Mouse (Mus musculus): ENCODE data around the gene Rhbg.

Gene Rhbg

DNA sequence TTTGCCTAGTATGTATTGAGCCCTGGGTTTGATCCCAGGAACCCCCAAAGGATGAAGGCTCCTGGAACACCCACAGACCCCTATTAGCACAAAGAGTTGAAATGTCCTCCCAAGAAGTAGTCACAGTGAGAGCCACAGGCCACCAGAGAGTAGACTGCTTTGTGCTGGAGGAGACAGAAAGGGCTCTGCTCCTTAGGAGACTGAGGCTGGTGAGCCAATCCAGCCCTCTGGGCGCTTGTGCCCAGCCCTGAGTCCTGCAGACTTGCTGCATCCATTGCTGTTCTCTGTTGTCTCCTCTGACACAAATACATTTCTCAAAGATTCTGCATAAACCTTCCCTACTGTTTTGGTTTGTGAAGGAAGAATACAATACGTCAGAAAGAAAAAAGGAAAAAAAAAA lies 43.6 kb downstream of the Rhbg start:
- DNase-seq (ENCODE audit: low read depth in 2 of 2, low spot score in 2 of 2): no peak

DNA sequence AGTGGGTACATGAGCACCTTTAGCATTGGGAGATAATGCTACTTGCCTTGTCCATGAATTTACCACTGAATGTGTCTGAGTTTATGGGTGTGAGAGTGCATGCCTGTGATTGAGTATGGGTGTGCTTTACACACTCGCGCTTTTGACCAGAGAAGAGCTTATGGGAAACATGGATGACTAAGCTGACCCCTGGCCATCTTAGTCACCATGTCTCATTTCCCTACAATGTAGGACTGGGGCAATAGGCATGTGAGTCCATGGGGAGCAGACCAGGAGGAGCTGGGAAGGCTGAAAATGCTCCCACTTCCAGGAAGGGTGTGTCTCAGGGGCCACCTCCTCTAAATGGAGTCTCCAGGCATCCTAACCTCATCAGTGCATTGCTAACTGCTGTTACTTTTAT lies 44.4 kb downstream of the Rhbg start:
- no peak for DNase-seq (ENCODE audit: low read depth in 2 of 2, low spot score in 2 of 2)

DNA sequence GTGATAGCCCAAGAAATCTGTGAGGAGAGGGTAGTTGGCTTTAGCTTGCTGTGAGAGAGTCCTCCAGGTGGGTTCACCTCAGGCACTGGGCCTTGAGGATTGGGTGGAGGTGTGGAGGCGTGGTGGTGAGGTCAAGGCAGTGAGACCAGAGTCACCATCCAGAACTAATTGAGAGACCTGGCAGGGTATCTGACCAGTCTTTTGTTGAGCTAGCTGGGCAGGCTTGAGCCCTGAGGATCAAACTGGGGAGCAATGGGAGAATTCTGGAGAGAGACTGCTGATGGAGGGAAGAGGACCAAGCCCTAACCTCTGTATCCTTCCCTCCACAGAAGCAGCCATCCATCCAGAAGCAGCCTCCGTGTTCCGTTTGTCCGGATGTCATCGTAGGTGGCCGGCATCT lies 45.2 kb downstream of the Rhbg start:
- no peak for DNase-seq (ENCODE audit: low read depth in 2 of 2, low spot score in 2 of 2)

DNA sequence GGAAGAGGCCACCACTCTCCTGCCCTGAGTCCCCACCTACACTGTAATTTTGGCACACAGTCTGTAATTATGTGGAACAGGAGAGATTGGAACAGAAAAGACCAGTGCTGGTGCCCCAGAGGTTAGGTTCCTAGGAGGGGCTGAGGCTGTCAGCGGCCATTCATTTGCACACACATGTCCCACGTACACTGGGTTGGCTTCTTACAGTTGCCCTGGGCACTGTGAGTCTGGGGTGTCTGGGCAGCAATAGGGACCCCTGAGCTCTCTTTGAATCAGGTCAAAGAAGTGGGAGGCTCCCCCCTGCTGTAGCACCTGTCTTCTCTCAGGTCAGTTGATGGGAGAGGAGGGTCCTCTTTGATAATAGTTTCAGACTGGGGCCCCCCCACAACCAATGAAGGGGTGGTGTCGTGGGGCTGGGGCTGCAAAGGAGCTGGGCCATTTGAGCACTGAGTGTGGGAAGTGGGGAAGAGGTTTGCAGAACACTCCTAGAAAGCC lies 46.2 kb downstream of the Rhbg start:
- DNase-seq (ENCODE audit: low read depth in 2 of 2, low spot score in 2 of 2): no peak

DNA sequence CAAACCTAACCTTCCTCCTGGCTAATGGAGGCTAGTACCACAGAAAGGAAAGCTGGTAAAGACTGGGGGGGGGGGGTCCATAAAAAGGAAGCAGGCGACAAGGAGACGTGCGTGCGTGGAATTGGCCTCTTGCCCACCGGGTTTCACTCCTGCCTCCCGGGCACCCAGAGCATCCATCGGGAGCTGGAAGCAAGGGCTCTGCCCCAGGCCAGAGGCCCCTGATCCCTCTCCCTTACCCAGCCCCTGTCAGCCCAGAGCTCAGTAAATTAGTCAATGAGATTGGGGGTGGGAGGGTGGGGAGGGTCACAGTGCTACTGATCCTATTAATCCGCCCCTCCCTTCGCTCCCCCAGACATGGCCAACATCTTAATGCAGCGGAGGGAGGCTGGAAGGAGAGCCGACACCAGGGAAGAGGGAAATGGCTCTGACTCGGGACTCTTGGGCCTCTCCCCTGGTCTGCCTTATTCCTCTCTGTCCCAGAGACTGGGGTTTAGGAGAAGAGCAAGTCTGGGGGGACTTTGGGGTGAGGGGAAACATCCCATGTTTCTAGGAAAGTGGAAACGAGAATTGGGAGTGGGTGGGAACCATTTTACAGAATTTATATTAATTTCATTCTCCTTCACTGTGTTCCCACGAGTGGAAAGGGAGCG lies 46.9 kb downstream of the Rhbg start:
- DNase-seq (ENCODE audit: low read depth in 2 of 2, low spot score in 2 of 2): no peak

DNA sequence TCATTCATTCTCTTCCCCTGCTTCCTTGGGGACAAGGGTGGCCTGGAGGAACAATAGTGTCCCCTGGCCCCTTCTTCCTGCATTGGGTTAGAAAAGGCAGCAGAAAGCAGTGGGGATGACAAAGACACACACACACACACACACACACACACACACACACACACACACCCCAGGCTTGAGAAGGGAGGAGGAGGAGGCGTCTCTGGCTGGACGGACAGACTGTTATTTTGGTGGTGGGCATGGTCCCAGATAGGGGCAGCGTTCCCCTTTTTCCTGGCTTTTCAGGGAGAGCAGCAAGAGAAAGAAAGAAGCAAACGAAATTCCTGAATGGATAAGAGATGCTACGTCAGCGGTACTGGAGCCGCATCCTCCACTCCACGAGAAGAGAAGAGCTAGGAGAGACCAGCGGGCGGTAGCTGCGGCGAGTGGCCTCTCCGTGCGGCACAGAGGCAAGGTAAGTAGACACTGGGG lies 47.6 kb downstream of the Rhbg start:
- no peak for DNase-seq (ENCODE audit: low read depth in 2 of 2, low spot score in 2 of 2)

DNA sequence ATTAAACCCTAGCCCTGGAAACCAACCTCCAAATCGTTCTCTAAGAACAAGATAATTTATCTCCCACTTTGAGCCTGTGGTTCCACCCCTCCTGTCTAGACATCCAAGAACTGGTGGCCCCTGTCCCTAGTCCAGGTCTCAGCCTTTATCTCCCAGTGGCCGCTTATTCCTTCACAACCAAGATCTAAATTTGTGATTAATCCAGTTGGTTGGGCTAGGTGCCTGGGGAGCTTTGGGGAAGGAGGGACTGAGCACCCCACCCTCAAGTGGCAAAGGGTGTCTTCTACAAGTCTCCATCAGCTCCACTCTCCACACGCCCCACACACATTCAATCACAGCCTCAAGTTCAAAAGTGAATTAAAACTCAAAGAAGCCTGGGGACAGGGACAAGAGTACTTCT lies 48.0 kb downstream of the Rhbg start:
- no peak for DNase-seq (ENCODE audit: low read depth in 2 of 2, low spot score in 2 of 2)

DNA sequence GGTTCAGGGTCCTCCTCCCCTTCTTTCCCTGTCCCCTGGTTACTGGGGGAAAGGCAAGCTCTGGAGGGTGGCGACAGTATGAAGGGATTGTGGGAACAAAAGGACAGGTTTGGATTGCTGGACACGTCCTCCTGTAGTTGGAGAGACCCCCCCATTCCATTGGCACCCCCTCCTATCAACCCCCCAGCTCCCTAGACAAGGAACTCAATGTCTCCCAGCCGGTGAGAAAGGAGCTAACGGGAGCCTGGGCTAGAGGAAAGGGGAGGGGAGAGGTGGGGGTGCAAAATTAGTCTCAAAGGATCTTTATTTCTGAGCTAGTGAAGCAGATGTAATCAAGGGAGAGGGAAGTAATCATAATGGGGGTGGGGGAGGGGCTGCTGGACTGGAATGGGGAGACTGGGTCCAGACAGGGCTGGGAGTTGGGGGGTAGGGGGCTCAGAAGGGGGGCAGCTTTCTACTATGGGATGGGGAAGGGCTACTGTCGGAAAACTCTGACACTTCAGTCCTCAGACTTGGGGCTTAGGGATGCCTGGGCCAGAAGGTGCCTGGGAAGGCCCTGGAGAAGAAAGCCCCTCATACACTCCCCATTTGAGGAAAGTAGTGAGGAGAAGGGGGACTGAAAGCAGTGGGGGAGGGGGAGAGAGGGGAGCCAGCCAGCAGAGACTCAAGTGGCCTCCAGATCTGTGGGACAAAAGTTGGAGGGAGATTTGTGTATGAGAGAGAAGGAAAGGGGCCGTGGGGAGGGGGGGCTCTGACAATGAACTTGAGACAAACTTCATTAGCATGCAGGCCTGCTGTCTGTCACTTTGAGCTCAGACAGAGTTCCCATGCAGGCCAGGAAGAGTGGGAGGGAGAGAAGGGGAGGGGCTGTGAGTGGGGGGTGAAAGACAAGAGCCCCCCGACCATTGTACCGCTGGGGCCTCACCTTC lies 48.7 kb downstream of the Rhbg start:
- no peak for DNase-seq (ENCODE audit: low read depth in 2 of 2, low spot score in 2 of 2)

DNA sequence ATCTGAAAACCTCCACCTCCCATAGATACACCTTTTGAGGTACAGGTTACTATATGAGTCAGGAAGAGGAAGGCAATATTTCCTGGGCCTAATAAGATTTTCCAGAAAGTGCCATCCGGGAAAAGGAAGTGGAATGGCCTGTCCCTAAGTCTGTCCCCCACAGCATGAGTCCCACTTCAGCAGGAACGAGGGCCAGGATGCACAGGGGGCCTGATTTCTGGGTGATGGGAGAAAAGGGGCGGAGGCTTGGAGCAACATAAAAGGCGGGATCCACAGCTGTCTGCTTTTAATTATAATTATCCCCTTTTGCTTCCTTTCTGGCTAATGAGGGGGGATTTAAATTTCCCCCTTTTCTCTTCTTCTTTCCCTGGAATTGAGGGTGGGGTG lies 49.3 kb downstream of the Rhbg start:
- no peak for DNase-seq (ENCODE audit: low read depth in 2 of 2, low spot score in 2 of 2)

DNA sequence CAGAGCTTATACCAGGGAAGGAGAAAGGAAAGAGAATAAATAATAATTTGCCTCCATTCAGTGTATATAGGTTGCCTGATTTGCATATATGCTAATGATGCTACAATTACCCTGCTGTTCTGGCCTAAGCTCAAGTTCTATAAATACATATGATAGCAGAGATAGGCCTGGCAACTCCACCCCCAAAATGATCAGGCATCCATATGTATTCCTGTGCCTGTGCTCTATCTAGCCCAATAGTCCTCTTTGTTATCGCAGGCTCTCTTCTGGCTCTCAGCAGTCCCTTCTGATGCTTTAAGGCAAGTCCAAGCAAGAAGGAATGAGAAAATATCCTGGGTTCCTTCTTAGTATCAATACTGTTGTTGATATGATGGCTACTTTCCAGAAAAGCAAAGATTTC lies 49.8 kb downstream of the Rhbg start:
- DNase-seq (ENCODE audit: low read depth in 2 of 2, low spot score in 2 of 2): no peak

DNA sequence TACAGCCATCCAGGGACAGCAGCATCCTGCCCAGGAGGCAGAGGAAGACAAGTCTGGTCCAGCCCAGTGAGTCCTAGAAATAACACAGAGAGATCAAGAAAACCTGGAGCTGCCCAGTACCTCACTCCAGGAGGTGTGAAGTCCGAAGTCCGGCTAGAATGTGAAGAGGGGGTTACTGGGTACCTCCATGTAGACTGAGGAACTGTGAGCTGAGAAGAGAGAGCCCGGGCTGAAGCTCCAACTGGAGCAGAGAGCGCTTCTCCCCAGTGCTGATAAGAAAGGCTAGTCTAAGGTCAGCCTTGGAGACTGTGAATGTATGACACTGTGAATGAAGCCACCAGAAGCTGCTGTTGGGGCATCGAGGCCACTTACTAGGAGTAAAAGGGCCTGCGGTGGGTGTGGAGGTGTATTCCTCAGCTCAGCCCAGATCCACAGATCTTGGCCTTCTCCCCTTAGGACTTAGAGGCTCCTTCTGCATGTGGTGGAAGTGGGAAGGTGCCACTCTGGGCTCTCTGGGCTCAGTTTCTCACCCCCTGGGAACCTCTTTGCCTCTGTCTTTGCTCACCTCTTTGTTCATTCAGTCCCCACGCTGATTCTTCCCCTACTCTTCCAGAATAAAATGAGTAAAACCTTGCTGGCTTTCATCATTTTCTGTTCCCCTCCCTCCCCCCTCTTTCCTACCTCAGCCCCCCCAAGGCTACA lies 50.4 kb downstream of the Rhbg start:
- DNase-seq (ENCODE audit: low read depth in 2 of 2, low spot score in 2 of 2): no peak

DNA sequence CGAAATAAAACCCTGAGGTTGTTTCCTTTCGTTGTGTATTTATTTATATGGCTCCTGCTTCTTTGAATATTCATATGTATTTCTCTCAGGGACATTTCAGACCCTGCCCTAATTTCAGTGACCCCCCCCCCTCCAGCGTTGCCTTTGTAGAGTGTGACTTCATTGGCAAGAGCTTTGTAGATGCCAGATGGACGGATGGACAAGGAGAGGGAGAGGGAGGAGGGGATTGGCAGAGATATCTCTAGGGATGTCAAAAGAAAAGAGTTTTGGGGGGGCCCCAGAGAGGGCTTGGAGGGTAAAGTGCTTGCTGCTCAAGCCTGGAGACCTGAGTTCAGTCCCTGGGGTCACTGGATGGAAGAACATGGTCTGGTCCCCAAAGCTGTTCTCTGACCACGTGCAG lies 51.1 kb downstream of the Rhbg start:
- no peak for DNase-seq (ENCODE audit: low read depth in 2 of 2, low spot score in 2 of 2)

DNA sequence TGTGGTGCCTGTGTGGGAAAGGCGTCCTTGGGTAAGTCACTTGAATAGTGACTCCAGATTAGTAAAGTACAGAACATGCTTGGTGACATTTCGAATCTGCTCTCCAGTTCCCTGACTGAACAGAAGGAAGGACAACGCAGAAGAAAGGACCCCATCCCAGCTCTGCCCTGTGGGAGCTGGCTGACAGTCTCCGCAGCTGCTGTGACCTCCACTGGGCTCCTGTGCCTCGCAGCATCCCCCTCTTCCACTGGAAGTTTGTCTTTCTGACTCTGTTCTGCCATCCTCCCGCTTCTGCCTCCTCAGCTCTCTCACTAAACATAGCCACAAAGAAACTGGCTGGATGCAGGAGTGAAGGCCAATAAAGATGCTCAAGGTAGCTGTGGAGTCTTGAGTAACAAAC lies 51.5 kb downstream of the Rhbg start:
- no peak for DNase-seq (ENCODE audit: low read depth in 2 of 2, low spot score in 2 of 2)

DNA sequence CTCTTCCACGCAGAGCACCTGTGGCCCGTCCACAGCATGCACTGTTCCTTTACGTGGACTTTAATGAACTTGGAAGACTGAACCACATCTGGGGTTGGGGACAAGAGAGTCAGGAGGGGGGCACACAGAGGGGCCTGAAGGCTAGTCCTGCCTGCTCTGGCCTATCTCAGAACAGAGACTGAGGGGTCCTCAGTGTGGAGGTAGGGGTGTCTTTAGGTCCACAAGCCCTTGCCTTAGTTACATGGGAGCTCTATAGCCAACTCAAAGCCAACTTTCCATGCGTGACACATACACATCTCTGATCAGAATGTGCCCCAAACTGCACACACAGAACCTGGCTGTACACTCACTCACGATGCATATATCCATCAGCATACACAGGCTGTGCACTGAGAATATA lies 52.9 kb downstream of the Rhbg start:
- no peak for DNase-seq (ENCODE audit: low read depth in 2 of 2, low spot score in 2 of 2)

DNA sequence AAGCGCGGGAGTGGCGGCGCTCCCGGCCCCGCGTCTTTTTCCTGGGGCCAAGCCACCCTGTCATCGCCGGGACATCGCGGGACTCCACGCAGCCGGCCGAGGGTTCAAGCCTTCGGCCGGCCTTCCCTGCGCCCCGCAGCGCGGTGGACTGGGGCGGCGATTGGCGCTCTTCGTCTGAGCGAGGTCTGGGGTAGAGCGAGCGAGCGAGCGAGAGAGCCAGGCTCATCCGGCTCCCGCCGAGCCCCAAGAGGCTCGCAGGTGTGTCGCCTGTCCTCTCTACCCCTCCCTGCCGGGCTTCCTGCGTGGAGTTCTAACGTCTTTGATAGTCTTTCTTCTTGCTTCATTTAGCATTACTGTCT lies 53.6 kb downstream of the Rhbg start:
- DNase-seq (ENCODE audit: low read depth in 2 of 2, low spot score in 2 of 2): no peak

DNA sequence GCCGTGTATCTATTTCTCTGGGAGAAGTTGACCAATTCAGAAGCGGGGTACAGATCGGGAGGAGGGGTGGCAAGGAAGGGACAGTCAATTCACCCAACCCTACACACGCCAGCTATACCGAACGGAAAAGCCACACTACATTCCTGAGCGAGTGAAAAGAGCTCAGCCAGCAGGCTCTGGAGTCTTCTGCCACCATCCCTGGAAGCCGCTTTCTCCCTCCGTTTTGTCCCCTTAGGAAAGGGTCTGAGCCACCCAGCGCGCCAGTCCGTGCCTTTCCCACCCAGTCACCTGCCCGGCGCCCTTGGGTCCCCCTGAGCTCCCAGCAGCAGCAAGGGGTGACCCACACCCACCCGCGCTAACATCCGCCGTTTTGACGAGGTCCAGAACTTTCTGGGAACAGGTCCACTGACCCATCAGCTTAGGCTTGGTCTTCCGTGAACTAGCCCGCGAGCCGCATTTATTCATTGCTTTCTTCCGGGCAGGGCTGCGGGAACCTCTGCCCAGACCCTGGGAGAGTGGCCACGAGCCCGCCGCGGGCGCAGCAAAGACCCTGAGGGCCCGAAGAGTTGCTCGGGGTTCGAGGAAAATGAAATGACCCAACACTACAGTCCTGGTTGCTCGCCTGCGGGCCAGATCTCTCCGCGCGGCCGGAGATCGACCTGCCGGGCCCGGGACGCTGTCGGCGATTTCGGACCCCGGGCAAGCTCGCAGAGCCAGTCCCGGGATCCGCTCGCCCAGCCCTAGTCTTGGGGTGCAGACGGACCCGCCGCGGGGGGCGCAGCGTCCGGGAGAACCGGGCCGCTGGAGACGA lies 54.1 kb downstream of the Rhbg start:
- no peak for DNase-seq (ENCODE audit: low read depth in 2 of 2, low spot score in 2 of 2)

DNA sequence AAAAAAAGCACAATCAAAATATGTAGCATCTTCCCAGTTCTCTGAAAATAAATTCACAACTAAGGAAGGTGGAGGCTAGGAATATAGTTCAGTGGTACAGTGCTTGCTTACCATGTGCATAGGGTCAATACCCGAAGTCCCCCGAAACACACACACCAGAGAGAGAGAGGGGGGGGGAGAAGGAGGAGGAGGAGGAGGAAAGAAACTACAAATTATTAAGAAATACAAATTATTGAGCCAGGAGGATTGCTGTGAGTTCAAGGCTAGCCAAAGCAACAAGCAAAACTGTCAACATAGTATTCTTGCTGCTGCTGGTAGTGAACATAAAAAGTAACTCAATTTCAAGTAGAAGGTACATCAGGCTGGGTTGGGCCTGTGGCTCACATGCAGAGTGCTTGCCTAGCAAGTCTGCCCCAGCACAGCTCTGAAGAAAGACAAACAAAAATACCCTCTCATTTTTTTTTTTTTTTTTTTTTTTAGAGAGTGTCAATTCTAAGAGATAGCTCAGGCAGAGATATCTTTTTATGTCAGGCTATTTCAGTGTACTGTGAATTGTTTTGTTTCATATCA lies 54.9 kb downstream of the Rhbg start:
- DNase-seq (ENCODE audit: low read depth in 2 of 2, low spot score in 2 of 2): no peak

DNA sequence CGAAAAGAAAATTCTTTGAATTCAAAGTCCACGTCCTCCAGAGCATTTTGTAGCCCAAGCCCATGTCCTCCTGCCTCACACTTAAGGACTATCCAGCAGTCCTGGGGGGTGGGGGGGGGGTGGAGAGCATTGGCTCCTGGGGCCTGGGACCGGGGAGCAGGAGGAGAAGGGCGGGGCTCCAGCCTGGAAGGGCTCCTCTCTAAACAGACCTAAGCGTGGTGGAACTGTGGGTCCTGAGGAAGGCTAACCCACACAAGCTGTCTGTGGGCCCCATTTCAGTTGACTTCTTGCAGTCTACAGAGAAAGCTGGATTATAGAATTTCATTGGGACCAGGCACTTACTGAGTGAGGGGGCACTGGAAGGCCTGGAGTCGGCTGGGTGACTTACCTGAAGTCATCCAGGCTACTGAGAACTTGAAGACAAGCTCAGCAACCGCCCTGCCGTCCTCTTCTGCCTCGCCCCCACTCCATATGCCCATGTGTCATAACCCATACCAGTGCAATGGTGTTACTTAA lies 55.9 kb downstream of the Rhbg start:
- DNase-seq (ENCODE audit: low read depth in 2 of 2, low spot score in 2 of 2): no peak

DNA sequence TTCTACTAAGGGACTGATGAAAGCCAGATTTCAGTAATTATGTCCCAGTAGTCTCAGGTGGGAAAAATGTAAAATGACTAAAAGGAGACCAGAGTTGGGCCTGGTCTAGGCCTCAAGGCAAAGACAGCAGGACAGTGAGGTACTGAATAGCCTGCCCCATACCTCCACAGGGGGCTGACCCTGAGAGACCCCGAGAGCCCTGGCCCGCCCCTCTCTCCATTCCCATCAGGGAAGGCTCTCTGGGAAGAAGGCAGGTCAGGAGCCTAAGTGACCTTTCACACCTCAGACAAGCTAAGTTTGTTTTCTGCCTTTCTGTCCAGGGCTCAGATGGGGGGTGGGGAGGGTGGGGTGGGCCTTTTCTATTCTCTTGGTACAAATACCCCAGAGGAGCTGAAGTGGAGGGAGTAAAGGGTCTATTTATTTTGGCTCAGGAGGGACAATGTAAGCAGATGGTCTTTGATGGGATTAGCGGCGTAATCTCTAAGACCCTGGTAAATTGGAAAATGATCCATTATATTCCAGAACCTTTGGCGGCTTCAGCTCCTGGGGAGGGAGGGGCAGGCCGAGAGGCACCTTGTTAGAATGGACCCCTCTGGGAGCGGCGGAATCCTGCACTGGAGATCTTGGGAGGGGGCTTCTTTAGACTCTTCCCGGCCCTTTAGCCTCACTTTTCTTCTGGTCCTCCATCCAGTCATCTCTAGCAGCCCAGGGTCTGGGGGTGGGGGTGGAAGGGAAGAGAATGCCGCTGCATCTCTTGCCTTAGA lies 56.6 kb downstream of the Rhbg start:
- DNase-seq (ENCODE audit: low read depth in 2 of 2, low spot score in 2 of 2): no peak
